Mouse (Mus musculus) heart, embryonic 12.5 days (tissue): Measurements from ENCODE around the gene Spaca4. TPM values are rescaled to one million over a fixed set of nuclear protein-coding genes. Genes with fewer than 3 reads are reported as not detected.
A peak's percentile ranks its signal among the peaks of the same experiment; 100 is the strongest.

Experiments
- ATAC-seq: fragments of 200-750 bp; cut with Nextera tagmentation; 2 replicates; pipeline ENCODE4 v1.8.0; 2017; ENCODE audit warnings: moderate TSS enrichment, moderate library complexity; ENCODE audit not compliant: insufficient number of reproducible peaks, low FRiP score
- H3K27ac ChIP-seq: fragments of 300-500 bp; sonication (generic); 2 replicates; pipeline ENCODE4 v1.5.1; 2016; ENCODE audit warnings: mild to moderate bottlenecking, moderate library complexity; ENCODE audit not compliant: poor library complexity, severe bottlenecking
- H3K27me3 ChIP-seq: fragments of 300-500 bp; sonication (generic); replicated peaks from 2 replicates; pipeline ENCODE4 v1.6.1; 2016; ENCODE audit warnings: mild to moderate bottlenecking, moderate library complexity
- H3K36me3 ChIP-seq: fragments of 300-500 bp; sonication (generic); 2 replicates; pipeline ENCODE4 v1.6.1; 2016; ENCODE audit warnings: mild to moderate bottlenecking, moderate library complexity
- H3K4me1 ChIP-seq: fragments of 300-500 bp; sonication (generic); replicated peaks from 2 replicates; pipeline ENCODE4 v1.6.1; 2016; ENCODE audit warnings: mild to moderate bottlenecking
- H3K4me2 ChIP-seq: fragments of 300-500 bp; sonication (generic); 2 replicates; pipeline ENCODE4 v1.6.1; 2016; ENCODE audit warnings: mild to moderate bottlenecking, moderate library complexity
- H3K4me3 ChIP-seq: fragments of 300-500 bp; sonication (generic); 2 replicates; pipeline ENCODE4 v1.5.1; 2016; ENCODE audit warnings: mild to moderate bottlenecking
- H3K9ac ChIP-seq: fragments of 300-500 bp; sonication (generic); 2 replicates; pipeline ENCODE4 v1.6.1; 2016; ENCODE audit warnings: mild to moderate bottlenecking, moderate library complexity
- H3K9me3 ChIP-seq: fragments of 300-500 bp; sonication (generic); replicated peaks from 2 replicates; pipeline ENCODE4 v1.6.1; 2016; ENCODE audit warnings: mild to moderate bottlenecking, moderate library complexity
- WGBS: fragments of 180-500 bp; shearing (Covaris S2); methylation state at CpG from one replicate; pipeline ENCODE4 v1.1.7; 2016; 5-methylcytosine and 5-hydroxymethylcytosine counted together
- polyA plus RNA-seq: library from polyadenylated mRNA; unstranded; fragments of >200 nt; fragmentation: Nextera tagmentation; extraction: Ambion mirVana; gene quantifications from 2 replicates; pipeline ENCODE4 v1.2.1, GENCODE M21; 2016

The Spaca4 gene
- polyA plus RNA-seq, 1 experiment from 2014 or later, result not detected

- Histone ChIP-seq H3K27me3 (no peaks in the 10 kb centered on the region), H3K4me3 (no peak overlapping the region), H3K36me3 (peaks cover 43% of the 10 kb centered on the region), H3K27ac (no peak overlapping the region), H3K9ac (no peak overlapping the region), H3K4me1 (peaks cover 45% of the 10 kb centered on the region), H3K9me3 (no peaks in the 10 kb centered on the region), H3K4me2 (no peak overlapping the region)
- ATAC-seq, result no peak
- 96% methylated on average over 16 of the region's 16 CpGs for WGBS
These were observed 12.2 kb downstream of the Spaca4 start for GRCm38 (mm10) chr7:45713396-45713795.

DNA sequence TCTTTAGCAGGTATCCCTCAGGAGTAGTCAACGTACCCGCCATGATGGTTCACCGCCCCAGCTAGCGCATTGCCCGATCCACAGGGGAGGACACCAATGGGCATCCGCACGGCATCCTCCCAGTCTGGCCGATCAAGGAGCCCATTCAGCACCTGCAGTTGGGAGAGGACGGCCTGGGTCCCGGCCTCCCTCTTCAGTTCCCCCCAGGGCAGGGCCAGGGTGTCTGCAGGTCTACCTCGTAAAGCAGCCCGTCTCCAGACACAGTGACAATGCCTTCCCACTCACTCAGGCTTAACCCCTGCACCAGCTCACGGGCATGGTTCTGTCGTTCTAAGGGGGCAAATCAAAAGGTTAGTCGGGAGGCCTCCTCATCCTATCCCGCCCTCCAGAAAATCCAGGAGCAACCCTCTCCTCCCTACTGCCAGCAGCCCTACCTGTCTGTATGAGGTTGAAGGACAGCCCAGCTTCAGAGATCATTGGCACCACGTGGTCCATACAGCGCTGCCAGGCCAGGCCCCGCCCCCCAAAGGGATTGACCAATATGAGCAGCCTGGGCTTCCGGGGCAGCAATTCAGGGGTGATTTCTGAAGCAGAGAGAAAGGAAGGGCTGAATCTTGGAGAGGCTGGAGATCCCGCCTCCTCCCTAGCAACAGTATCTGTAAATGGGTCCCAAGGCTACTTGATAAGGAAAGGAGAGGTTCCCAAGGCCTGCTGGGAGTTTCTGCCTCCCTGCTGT, 13.4 kb downstream of the Spaca4 start:
- H3K4me3 ChIP-seq, result no peak overlapping the region
- H3K9ac ChIP-seq, result no peak overlapping the region
- H3K4me2 ChIP-seq, result no peak overlapping the region
- ATAC-seq, result no peak
- H3K27ac ChIP-seq, result no peak overlapping the region
- peaks cover 57% of the 10 kb centered on the region for H3K4me1 ChIP-seq
- WGBS, result 88% methylated on average over 21 of the region's 21 CpGs
- H3K36me3 ChIP-seq, result peaks cover 43% of the 10 kb centered on the region
- no peaks in the 10 kb centered on the region for H3K9me3 ChIP-seq
- no peaks in the 10 kb centered on the region for H3K27me3 ChIP-seq

GRCm38 (mm10) chr7:45711316-45712021, 14.1 kb downstream of the Spaca4 start:
- ATAC-seq, result no peak
- peaks cover 52% of the 10 kb centered on the region for H3K4me1 ChIP-seq

GRCm38 (mm10) chr7:45710477-45711191, 15.0 kb downstream of the Spaca4 start:
- Histone ChIP-seq H3K4me2 (no peak overlapping the region), H3K27me3 (no peaks in the 10 kb centered on the region), H3K4me3 (no peak overlapping the region), H3K36me3 (peaks cover 43% of the 10 kb centered on the region), H3K9ac (no peak overlapping the region), H3K9me3 (no peaks in the 10 kb centered on the region), H3K27ac (no peak overlapping the region), H3K4me1 (peaks cover 52% of the 10 kb centered on the region)
- WGBS, result 92% methylated on average over 20 of the region's 20 CpGs
- ATAC-seq, result no peak

More at GRCm38 (mm10) chr7:45711316-45712021, 14.1 kb downstream of the Spaca4 start:
- no peaks in the 10 kb centered on the region for H3K9me3 ChIP-seq
- H3K27me3 ChIP-seq, result no peaks in the 10 kb centered on the region
- no peak overlapping the region for H3K9ac ChIP-seq
- no peak overlapping the region for H3K27ac ChIP-seq
- no peak overlapping the region for H3K4me3 ChIP-seq
- 88% methylated on average over 24 of the region's 24 CpGs for WGBS
- peaks cover 43% of the 10 kb centered on the region for H3K36me3 ChIP-seq
- no peak overlapping the region for H3K4me2 ChIP-seq

DNA sequence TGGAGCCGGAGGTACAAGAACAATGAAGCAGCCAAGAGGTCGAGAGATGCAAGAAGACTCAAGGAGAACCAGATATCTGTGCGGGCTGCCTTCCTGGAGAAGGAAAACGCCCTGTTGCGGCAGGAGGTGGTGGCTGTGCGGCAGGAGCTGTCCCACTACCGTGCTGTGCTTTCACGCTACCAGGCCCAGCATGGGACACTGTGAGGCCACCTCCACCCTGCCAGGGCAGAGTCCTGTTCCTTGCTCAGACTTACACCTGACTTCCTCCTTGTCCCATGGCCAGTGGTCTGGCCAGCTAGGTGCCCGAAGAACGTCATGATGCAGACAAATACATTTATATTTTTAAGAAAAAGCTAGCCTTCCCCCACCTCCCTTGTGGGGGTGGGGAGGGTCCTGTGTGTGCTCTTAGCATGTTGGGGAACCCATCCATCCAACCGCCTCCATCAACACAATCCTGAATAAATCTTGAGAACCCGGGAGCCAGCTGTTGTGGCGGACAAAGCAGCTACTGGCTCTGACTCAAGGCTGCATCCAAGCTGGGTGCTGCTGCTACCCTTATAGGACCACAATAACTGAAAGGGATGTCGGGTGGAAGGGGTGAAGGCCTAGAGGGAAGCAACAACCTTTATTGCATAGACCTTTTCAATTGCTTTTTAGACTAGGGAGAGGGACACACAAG, 15.8 kb downstream of the Spaca4 start:
- no peak for ATAC-seq
- peaks cover 53% of the 10 kb centered on the region for H3K4me1 ChIP-seq
- H3K36me3 ChIP-seq, result peaks cover 43% of the 10 kb centered on the region
- no peak overlapping the region for H3K27ac ChIP-seq
- no peak overlapping the region for H3K4me3 ChIP-seq
- H3K9me3 ChIP-seq, result no peaks in the 10 kb centered on the region
- no peaks in the 10 kb centered on the region for H3K27me3 ChIP-seq
- no peak overlapping the region for H3K4me2 ChIP-seq
- H3K9ac ChIP-seq, result no peak overlapping the region
- WGBS, result 67% methylated on average over 14 of the region's 14 CpGs

GRCm38 (mm10) chr7:45709036-45709435, 16.6 kb downstream of the Spaca4 start:
- ATAC-seq, result no peak
- Histone ChIP-seq H3K9me3 (no peaks in the 10 kb centered on the region), H3K36me3 (peaks cover 43% of the 10 kb centered on the region), H3K9ac (no peak overlapping the region), H3K4me1 (peaks cover 46% of the 10 kb centered on the region), H3K4me3 (no peak overlapping the region), H3K4me2 (no peak overlapping the region), H3K27me3 (no peaks in the 10 kb centered on the region), H3K27ac (no peak overlapping the region)
- 45% methylated on average over 6 of the region's 6 CpGs for WGBS

DNA sequence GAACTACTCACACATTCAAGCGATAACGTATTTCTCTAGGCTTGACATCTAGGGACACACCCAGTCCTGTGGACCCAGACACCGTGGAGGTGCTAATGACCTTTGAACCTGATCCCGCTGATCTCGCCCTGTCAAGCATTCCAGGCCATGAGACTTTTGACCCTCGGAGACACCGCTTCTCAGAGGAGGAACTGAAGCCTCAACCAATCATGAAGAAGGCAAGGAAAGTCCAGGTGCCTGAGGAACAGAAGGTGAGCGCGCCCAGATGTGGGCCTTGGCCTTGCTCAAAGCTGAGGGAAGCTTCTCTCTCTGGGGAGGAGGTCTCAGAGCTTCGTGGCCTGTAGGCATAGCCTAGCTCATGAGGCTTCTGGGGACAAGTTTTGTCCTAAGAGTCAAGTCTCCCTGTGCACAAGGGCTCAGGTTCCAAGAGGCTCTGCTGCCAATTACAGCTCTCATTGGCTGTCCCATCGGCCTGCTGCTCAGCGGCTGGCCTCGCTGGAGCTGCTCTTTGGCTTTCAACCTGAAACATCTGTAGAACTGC, 17.3 kb downstream of the Spaca4 start:
- H3K4me1 ChIP-seq, result peaks cover 52% of the 10 kb centered on the region
- H3K4me3 ChIP-seq, result peak overlapping the region; percentile 69; the same call in 1 of the 2 replicates
- peak overlapping the region; percentile 95 for H3K4me2 ChIP-seq
- ATAC-seq, result no peak
- H3K9me3 ChIP-seq, result no peaks in the 10 kb centered on the region
- no peaks in the 10 kb centered on the region for H3K27me3 ChIP-seq
- H3K27ac ChIP-seq, result no peak overlapping the region
- peaks cover 38% of the 10 kb centered on the region for H3K36me3 ChIP-seq
- peak overlapping the region; percentile 33 for H3K9ac ChIP-seq
- 47% methylated on average over 13 of the region's 13 CpGs for WGBS

DNA sequence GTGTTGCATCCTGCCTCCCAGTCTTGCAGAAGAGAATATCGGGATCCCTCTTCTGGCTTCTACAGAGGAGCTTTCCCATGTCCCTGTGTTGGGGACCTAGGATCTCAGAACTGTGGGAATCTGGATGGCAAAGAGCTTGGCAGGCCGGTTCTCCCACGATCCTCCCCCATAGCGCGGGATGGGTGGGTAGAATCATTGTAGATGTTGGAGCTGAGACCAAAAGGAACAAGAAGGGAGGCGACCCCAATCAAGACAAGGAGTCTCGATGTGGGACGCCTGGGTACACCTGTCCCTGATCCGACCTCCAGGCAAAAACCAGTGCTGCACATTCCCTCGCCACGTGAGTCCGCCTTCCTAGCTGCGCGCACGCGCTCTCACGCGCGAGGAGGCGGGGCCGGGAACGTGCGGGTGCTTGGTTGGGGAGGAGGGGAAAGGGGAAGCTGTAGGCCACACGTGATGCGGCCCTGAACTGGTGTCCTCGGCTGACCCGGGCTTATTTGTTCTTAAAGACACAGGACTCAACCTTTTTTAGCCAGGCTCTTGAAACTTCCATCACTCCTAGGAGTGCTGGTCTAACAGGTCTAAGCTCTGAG, 18.1 kb downstream of the Spaca4 start:
- peaks cover 52% of the 10 kb centered on the region for H3K4me1 ChIP-seq
- H3K36me3 ChIP-seq, result peaks cover 30% of the 10 kb centered on the region
- peak; percentile 48 for ATAC-seq
- H3K27ac ChIP-seq, result peak overlapping the region; percentile 84
- under 1% methylated on average over 27 of the region's 27 CpGs for WGBS
- no peaks in the 10 kb centered on the region for H3K9me3 ChIP-seq
- peak overlapping the region; percentile 95 for H3K4me2 ChIP-seq
- no peaks in the 10 kb centered on the region for H3K27me3 ChIP-seq
- peak overlapping the region; percentile 69 for H3K4me3 ChIP-seq
- peak overlapping the region; percentile 33 for H3K9ac ChIP-seq

DNA sequence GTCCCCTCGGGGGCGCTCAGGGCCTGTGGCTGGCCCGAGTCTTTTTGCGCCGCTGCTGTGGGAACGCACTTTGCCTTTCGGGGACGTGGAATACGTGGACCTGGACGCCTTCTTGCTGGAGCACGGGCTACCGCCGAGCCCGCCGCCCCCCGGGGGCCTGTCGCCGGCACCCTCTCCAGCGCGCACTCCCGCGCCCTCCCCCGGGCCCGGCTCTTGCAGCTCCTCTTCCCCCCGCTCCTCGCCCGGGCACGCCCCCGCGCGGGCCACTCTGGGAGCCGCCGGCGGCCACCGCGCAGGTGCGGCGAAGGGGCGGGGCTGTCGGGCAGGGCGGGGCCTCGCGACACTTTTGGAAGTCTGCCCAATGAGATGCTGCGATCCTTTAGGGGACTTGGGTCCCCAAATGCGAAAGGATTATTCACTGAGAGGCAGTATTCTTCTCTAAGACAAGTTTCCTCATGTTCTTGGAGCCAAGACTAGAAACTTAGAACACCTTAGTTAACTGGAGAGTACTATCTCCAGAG, 18.8 kb downstream of the Spaca4 start:
- Histone ChIP-seq H3K4me1 (peaks cover 51% of the 10 kb centered on the region), H3K9me3 (no peaks in the 10 kb centered on the region), H3K4me2 (peak overlapping the region; percentile 95), H3K9ac (peak overlapping the region; percentile 91), H3K27ac (peak overlapping the region; percentile 87), H3K4me3 (peak overlapping the region; percentile 69), H3K27me3 (no peaks in the 10 kb centered on the region), H3K36me3 (peaks cover 23% of the 10 kb centered on the region)
- WGBS, result 1% methylated on average over 45 of the region's 45 CpGs
- peak; percentile 49 for ATAC-seq

- ATAC-seq, result no peak
- H3K4me3 ChIP-seq, result peak overlapping the region; percentile 69
- H3K4me1 ChIP-seq, result peaks cover 56% of the 10 kb centered on the region
These were observed 19.7 kb downstream of the Spaca4 start for GRCm38 (mm10) chr7:45705873-45706281.

More at GRCm38 (mm10) chr7:45705873-45706281, 19.7 kb downstream of the Spaca4 start:
- H3K9me3 ChIP-seq, result no peaks in the 10 kb centered on the region
- peak overlapping the region; percentile 95 for H3K4me2 ChIP-seq
- H3K9ac ChIP-seq, result peak overlapping the region; percentile 91
- peaks cover 14% of the 10 kb centered on the region for H3K36me3 ChIP-seq
- peaks cover 6% of the 10 kb centered on the region; the same call in 1 of the 2 replicates for H3K27me3 ChIP-seq
- WGBS, result 1% methylated on average over 7 of the region's 7 CpGs
- H3K27ac ChIP-seq, result peak overlapping the region; percentile 87
